Mouse (Mus musculus): ENCODE results near the gene Tmem240.
"Not testable (repeated sequence)": the region's sequence is repeated elsewhere in the genome, so short reads cannot be mapped to it uniquely, and the experiment has no call there.

The Tmem240 gene

GRCm38 (mm10) chr4:155734350-155734941 is at the start of gene Tmem240:
Tmem240 (plus strand) TSS chr4:155734800.
- DNase-seq (ENCODE audit: low read depth) = peak; percentile 92

GRCm38 (mm10) chr4:155687764-155688163 is 46.8 kb upstream of the Tmem240 start:
- DNase-seq (ENCODE audit: low read depth) = not testable (repeated sequence)

- no peak for DNase-seq (ENCODE audit: low read depth)
These were observed 43.8 kb upstream of the Tmem240 start for GRCm38 (mm10) chr4:155690571-155691375.

GRCm38 (mm10) chr4:155692421-155692820 is 42.2 kb upstream of the Tmem240 start:
- DNase-seq (ENCODE audit: low read depth) = no peak

GRCm38 (mm10) chr4:155694111-155694481 is 40.5 kb upstream of the Tmem240 start, which contains the start of gene Fndc10:
Fndc10 (plus strand) TSS chr4:155694342.
- no peak for DNase-seq (ENCODE audit: low read depth)

GRCm38 (mm10) chr4:155694482-155695401 is 39.9 kb upstream of the Tmem240 start:
- no peak for DNase-seq (ENCODE audit: low read depth)

DNA sequence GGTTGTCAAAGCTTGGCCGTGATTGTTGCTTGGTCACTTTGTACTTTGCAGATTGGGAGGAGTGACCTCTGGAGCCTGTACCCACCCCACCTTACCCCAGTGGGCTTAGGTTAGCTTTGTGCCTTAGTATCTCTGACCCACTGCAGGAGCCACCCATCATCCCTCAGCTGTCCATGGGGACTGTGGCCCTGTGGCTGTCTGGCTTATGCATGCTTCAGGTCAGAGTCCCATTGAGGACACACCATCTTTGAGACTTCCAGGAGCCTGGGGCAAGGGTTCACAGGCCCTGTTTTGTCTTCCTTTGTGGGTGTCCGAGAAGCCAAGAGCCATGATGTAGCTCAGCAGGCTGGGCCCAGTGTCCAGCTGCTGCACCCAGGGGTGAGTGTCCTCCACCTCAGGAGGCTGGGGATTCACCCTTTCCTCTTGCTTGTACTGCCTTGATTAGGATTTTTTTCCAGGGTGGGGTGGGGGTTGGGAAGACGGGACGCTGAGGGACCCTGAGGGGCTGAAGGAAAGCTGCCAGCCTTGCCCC is 39.0 kb upstream of the Tmem240 start:
- no peak for DNase-seq (ENCODE audit: low read depth)

DNA sequence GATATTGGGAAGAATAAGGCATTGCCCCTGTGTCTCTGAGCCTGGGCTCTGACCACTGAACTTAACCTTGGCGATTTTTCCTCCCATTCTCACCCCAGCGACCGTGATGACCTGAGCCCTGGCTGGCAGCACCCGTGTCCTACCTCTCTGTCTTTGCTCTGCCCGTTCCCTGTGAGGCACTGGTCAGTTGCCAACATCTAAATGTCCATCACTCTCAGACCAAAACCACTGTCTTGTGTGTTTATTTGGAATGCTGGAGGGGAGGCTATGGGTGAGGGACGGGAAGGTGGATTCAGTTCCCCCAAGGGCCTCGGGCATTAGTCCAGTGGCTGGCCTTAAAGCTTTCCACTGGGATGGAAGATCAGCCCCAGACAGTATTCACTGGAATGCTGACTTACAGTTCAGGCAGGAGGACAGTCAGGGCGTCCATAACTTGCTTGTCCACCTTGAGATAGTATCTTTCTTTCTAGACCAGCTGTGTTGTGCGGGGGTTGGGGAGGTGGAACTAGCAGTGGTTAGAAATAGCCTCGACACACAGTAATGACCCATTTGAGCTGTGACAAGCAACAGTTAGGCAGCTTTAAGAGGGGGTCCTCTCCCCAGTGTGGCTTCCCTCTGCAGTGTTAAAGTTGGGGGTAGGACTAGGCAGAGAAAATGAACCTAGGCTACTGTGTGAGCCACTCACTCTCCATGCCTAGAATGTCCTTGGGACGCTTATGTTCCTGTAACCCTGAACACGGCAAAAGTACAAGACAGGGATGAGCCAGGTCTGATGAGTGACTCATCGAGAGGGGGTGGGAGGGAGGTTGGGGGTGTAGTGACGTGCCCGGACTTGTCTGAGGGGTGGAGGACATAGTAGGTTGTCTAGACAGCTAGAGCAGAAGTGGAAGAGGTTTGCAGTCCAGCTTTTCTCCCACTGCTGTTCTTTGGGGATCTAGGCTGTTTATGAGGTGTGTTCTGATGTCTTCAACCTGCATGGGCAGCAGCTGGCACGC is 38.0 kb upstream of the Tmem240 start:
- DNase-seq (ENCODE audit: low read depth) = peak; percentile 75

DNA sequence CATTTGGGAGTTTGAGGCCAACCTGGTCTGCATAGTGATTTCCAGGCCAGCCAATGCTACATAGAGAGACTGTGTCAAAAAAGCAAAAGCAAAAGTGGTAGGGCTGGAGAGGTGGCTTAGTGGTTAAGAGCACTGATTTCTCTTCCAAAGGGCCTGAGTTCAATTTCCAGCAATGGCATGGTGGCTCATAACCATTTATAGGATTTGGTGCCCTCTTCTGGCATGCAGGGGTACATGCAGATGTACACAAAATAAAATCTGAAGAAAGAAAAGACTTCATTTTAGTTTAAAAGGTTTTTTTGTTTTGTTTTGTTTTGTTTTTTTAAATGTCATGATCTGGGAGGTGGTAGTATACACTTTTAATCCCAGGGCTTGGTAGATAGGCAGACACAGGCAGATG is 34.2 kb upstream of the Tmem240 start:
- peak; percentile 70 for DNase-seq (ENCODE audit: low read depth)

- no peak for DNase-seq (ENCODE audit: low read depth)
These were observed 31.1 kb upstream of the Tmem240 start for GRCm38 (mm10) chr4:155703425-155703929.

DNA sequence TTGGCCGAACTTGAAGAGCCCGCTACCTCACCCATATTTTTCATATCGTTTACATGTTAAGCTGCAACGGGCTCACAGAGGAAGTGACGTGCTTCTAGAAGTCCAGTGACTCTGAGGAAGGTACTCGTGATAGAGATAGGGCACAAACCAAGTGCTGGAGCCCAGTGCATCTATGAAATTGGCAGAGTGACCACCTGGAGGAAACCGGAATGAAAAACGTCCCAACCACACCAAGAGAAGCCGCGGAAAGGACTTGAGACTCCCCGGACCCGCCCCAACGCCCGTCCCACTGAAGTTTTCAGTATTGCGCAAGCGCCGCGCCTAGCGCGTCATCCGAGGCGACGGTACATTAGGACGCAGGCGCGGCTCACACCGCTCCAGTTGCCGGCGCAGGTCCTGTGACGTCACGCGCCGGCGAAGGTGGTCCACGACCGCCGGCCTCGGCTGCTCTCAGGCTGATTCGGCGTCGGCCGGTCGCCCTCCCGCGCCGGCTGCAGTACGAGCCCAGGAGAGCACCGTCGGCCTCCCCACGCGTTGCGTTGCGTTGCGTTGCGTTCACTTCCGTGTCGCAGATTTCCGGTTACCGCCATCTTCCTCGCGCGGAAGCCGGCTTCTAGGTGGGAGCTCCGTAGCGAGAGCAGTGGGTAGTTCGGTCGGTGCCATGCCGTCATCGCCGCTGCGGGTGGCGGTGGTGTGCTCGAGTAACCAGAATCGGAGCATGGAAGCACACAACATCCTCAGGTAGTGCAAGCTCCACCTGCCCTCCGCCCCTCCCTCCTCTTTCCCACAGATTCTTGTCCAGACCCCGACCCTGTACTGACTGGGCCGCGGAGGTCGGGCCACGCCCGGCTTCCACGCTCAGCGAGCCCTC is 29.6 kb upstream of the Tmem240 start, which contains the start of gene Ssu72:
Gene Ssu72, plus strand, starts transcription at position 80 of the 871 bp plus-strand sequence.
- peak; percentile 97 for DNase-seq (ENCODE audit: low read depth)

DNA sequence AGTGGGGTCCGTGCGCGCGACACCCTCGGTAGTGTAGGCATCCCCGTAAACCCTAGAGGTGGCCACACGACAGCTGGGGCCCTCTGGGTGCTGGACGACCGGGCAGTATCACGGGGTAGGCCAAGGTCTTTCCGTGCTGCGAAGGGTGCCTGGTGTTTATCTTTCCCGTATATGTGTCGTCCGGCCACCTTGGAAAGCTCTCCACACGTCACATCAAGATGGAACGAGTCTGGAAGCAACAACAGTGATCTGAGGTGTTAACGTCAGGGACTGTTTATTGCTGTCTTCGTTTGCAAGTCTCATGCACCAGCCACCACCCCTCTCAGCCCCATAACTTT is 29.0 kb upstream of the Tmem240 start:
- DNase-seq (ENCODE audit: low read depth) = peak; percentile 51

DNA sequence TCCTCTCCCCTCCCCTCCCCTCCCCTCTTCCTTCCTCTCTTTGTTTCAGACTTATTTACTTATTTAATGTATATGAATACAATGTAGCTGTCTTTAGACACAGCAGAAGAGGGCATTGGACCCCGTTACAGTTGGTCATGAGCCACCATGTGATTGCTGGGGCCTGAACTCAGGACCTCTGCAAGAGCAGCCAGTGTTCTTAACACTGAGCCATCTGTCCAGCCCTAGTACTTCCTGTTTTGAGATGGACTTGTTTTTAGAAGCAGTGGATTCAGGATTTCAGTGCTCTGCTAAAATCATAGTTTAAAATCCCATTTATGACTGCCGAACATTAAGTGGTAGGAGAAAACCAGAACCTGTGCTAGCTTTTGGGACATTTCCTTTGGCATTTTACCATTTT is 26.0 kb upstream of the Tmem240 start:
- peak; percentile 62 for DNase-seq (ENCODE audit: low read depth)

GRCm38 (mm10) chr4:155708988-155709387 is 25.6 kb upstream of the Tmem240 start:
- DNase-seq (ENCODE audit: low read depth) = no peak

DNA sequence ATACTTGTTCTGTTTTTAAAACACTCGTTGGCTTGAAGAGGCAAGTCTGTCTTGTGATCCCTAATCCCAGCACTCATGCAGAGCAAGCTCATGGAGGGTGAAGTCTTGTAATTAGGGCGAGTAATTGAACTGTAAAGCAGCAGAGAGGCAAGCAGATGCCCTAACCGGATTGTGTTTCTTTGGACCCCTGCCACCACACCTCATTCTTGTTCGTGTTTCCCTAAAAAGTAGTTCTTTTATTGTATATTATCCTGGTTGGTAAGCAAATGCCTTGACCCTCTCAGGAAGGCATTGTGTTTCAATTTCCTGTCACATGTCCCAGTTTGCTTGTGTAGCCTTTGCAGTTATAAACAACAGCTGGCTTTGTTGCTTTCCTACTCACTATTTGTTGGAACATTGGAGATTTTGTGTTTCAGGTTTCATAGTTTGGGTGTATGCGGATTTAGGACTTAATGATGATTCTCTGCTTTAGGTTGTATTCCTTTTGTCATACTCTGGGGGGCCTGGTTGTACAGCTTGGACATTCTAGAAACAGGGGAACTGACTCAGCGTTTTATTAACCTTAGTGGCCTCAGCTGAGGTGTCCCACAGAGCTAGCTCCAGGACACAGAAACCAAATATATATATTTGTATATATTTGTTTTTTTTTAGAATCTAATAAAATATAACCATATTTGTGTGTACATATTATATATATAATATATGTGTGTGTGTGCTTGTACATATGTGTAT is 23.9 kb upstream of the Tmem240 start:
- peak; percentile 76 for DNase-seq (ENCODE audit: low read depth)

- DNase-seq (ENCODE audit: low read depth) = peak; percentile 56
These were observed 12.9 kb upstream of the Tmem240 start for GRCm38 (mm10) chr4:155721668-155722083.

DNA sequence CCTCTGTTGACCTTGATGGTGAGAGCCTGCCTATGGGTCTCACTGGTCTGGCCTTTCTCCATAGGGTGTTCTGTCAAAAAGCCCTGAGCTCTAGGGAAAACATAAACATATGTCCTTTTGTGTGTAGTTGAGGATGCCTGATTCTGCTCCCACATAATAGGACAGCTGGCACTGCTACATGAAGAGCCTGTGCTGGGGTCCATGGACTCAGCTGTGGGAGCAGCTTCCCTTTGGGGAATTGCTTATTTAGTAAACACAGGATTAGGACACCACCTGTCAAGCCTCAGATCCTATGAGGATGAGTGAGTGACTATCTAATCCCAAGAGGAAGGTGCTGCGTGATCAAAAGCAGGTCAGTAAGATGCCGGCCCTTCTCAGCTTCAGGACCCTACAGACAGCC is 6.6 kb upstream of the Tmem240 start:
- DNase-seq (ENCODE audit: low read depth) = no peak

- DNase-seq (ENCODE audit: low read depth) = no peak
These were observed 1.3 kb upstream of the Tmem240 start for GRCm38 (mm10) chr4:155733267-155733666.
